Mouse (Mus musculus): ENCODE measurements around the gene Hspb2. TPM values are rescaled to one million over a fixed set of nuclear protein-coding genes. Genes with fewer than 3 reads are reported as not detected.

The Hspb2 gene
- 36.4 TPM for polyA plus RNA-seq (2012; fragmentation: generic; extraction: Trizol)
- long read RNA-seq, experiment 1, transcript Hspb2-202 (2 exons, 552 nt) = minor isoform, 16 of 38 reads
- long read RNA-seq, experiment 1, transcript Hspb2-201 (2 exons, 773 nt) = major isoform, 19 of 38 reads
- long read RNA-seq, experiment 1, partial matches to known transcripts = 3 of 38 reads
- long read RNA-seq, experiment 1, other reads (novel, unspliced or antisense) = 0 of 38 reads
- long read RNA-seq, experiment 2, partial matches to known transcripts = 0 of 1 reads
- long read RNA-seq, experiment 2, other reads (novel, unspliced or antisense) = 0 of 1 reads

- H3K79me2 ChIP-seq (ENCODE audit: control insufficient read depth, insufficient read depth) = no peaks in the 10 kb centered on the region
- peak within 1 kb of the TSS; percentile 31 for H3K4me3 ChIP-seq (ENCODE audit: insufficient read depth, poor library complexity, severe bottlenecking)
- H3K27me3 ChIP-seq (ENCODE audit: control insufficient read depth, insufficient read depth, insufficient read length) = no peaks in the 10 kb centered on the region
- TF ChIP-seq CTCF (IDR thresholded peaks at IDR 0.05; ENCODE audit: control insufficient read depth, insufficient read depth, insufficient read length) (no peak), CEBPB (IDR thresholded peaks at IDR 0.05; ENCODE audit: low read depth) (no peak), MYOD1 (IDR thresholded peaks at IDR 0.05; ENCODE audit: control insufficient read depth, insufficient read length, low read depth) (no peak), FOSL1 (IDR thresholded peaks at IDR 0.05; ENCODE audit: insufficient read depth, low read length, poor library complexity, severe bottlenecking) (no peak), MAX (IDR thresholded peaks at IDR 0.05) (no peak), MYOG (IDR thresholded peaks at IDR 0.05; ENCODE audit: control insufficient read depth, extremely low read depth, insufficient read length) (no peak), USF1 (IDR thresholded peaks at IDR 0.05; ENCODE audit: low read depth) (no peak)
- H3ac ChIP-seq (ENCODE audit: control insufficient read depth, insufficient read length, low read depth) = peak within 1 kb of the TSS; percentile 72
- no peaks in the 10 kb centered on the region for H3K79me3 ChIP-seq (ENCODE audit: low read depth)
- no peaks in the 10 kb centered on the region for H3K36me3 ChIP-seq (ENCODE audit: control insufficient read depth, insufficient read depth)
Measured at GRCm38 (mm10) chr9:50752054-50752602, at the start of gene Hspb2. TSS of gene Hspb2 (minus strand) at chr9:50752354.

GRCm38 (mm10) chr9:50800985-50801384 is 48.8 kb upstream of the Hspb2 start:
- Histone ChIP-seq H3ac (ENCODE audit: control insufficient read depth, insufficient read length, low read depth) (no peak overlapping the region), H3K4me3 (ENCODE audit: insufficient read depth, poor library complexity, severe bottlenecking) (no peak overlapping the region), H3K36me3 (ENCODE audit: control insufficient read depth, insufficient read depth) (peaks cover 7% of the 10 kb centered on the region), H3K79me2 (ENCODE audit: control insufficient read depth, insufficient read depth) (no peaks in the 10 kb centered on the region), H3K27me3 (ENCODE audit: control insufficient read depth, insufficient read depth, insufficient read length) (no peaks in the 10 kb centered on the region), H3K79me3 (ENCODE audit: low read depth) (no peaks in the 10 kb centered on the region)
- no peak for TF ChIP-seq MYOD1 (IDR thresholded peaks at IDR 0.05; ENCODE audit: control insufficient read depth, insufficient read length, low read depth)
- TF ChIP-seq MAX (IDR thresholded peaks at IDR 0.05) = no peak
- no peak for TF ChIP-seq CEBPB (IDR thresholded peaks at IDR 0.05; ENCODE audit: low read depth)
- no peak for TF ChIP-seq MYOG (IDR thresholded peaks at IDR 0.05; ENCODE audit: control insufficient read depth, extremely low read depth, insufficient read length)
- no peak for TF ChIP-seq FOSL1 (IDR thresholded peaks at IDR 0.05; ENCODE audit: insufficient read depth, low read length, poor library complexity, severe bottlenecking)
- no peak for TF ChIP-seq USF1 (IDR thresholded peaks at IDR 0.05; ENCODE audit: low read depth)
- TF ChIP-seq CTCF (IDR thresholded peaks at IDR 0.05; ENCODE audit: control insufficient read depth, insufficient read depth, insufficient read length) = no peak

- H3K27me3 ChIP-seq (ENCODE audit: control insufficient read depth, insufficient read depth, insufficient read length) = no peaks in the 10 kb centered on the region
- no peaks in the 10 kb centered on the region for H3K79me2 ChIP-seq (ENCODE audit: control insufficient read depth, insufficient read depth)
- no peak overlapping the region for H3ac ChIP-seq (ENCODE audit: control insufficient read depth, insufficient read length, low read depth)
- H3K4me3 ChIP-seq (ENCODE audit: insufficient read depth, poor library complexity, severe bottlenecking) = no peak overlapping the region
- no peaks in the 10 kb centered on the region for H3K36me3 ChIP-seq (ENCODE audit: control insufficient read depth, insufficient read depth)
- no peaks in the 10 kb centered on the region for H3K79me3 ChIP-seq (ENCODE audit: low read depth)
- TF ChIP-seq USF1 (IDR thresholded peaks at IDR 0.05; ENCODE audit: low read depth) = no peak
Measured at GRCm38 (mm10) chr9:50798368-50798767, 46.2 kb upstream of the Hspb2 start.

GRCm38 (mm10) chr9:50797641-50798040 is 45.5 kb upstream of the Hspb2 start:
- Histone ChIP-seq H3K79me3 (ENCODE audit: low read depth) (no peaks in the 10 kb centered on the region), H3K4me3 (ENCODE audit: insufficient read depth, poor library complexity, severe bottlenecking) (no peak overlapping the region), H3K79me2 (ENCODE audit: control insufficient read depth, insufficient read depth) (no peaks in the 10 kb centered on the region), H3K36me3 (ENCODE audit: control insufficient read depth, insufficient read depth) (no peaks in the 10 kb centered on the region), H3K27me3 (ENCODE audit: control insufficient read depth, insufficient read depth, insufficient read length) (no peaks in the 10 kb centered on the region), H3ac (ENCODE audit: control insufficient read depth, insufficient read length, low read depth) (no peak overlapping the region)
- TF ChIP-seq MYOD1 (IDR thresholded peaks at IDR 0.05; ENCODE audit: control insufficient read depth, insufficient read length, low read depth) = no peak
- no peak for TF ChIP-seq CEBPB (IDR thresholded peaks at IDR 0.05; ENCODE audit: low read depth)
- no peak for TF ChIP-seq CTCF (IDR thresholded peaks at IDR 0.05; ENCODE audit: control insufficient read depth, insufficient read depth, insufficient read length)
- no peak for TF ChIP-seq USF1 (IDR thresholded peaks at IDR 0.05; ENCODE audit: low read depth)
- no peak for TF ChIP-seq FOSL1 (IDR thresholded peaks at IDR 0.05; ENCODE audit: insufficient read depth, low read length, poor library complexity, severe bottlenecking)

- Histone ChIP-seq H3K36me3 (ENCODE audit: control insufficient read depth, insufficient read depth) (no peaks in the 10 kb centered on the region), H3K79me2 (ENCODE audit: control insufficient read depth, insufficient read depth) (no peaks in the 10 kb centered on the region), H3ac (ENCODE audit: control insufficient read depth, insufficient read length, low read depth) (no peak overlapping the region), H3K27me3 (ENCODE audit: control insufficient read depth, insufficient read depth, insufficient read length) (no peaks in the 10 kb centered on the region), H3K79me3 (ENCODE audit: low read depth) (no peaks in the 10 kb centered on the region), H3K4me3 (ENCODE audit: insufficient read depth, poor library complexity, severe bottlenecking) (no peak overlapping the region)
- TF ChIP-seq FOSL1 (IDR thresholded peaks at IDR 0.05; ENCODE audit: insufficient read depth, low read length, poor library complexity, severe bottlenecking) (no peak), MYOG (IDR thresholded peaks at IDR 0.05; ENCODE audit: control insufficient read depth, extremely low read depth, insufficient read length) (no peak), MAX (IDR thresholded peaks at IDR 0.05) (no peak), CEBPB (IDR thresholded peaks at IDR 0.05; ENCODE audit: low read depth) (no peak), MYOD1 (IDR thresholded peaks at IDR 0.05; ENCODE audit: control insufficient read depth, insufficient read length, low read depth) (no peak), CTCF (IDR thresholded peaks at IDR 0.05; ENCODE audit: control insufficient read depth, insufficient read depth, insufficient read length) (no peak), USF1 (IDR thresholded peaks at IDR 0.05; ENCODE audit: low read depth) (no peak)
Measured at GRCm38 (mm10) chr9:50796776-50797175, 44.6 kb upstream of the Hspb2 start.

- no peaks in the 10 kb centered on the region for H3K27me3 ChIP-seq (ENCODE audit: control insufficient read depth, insufficient read depth, insufficient read length)
- no peaks in the 10 kb centered on the region for H3K79me2 ChIP-seq (ENCODE audit: control insufficient read depth, insufficient read depth)
- no peaks in the 10 kb centered on the region for H3K79me3 ChIP-seq (ENCODE audit: low read depth)
- no peaks in the 10 kb centered on the region for H3K36me3 ChIP-seq (ENCODE audit: control insufficient read depth, insufficient read depth)
- H3ac ChIP-seq (ENCODE audit: control insufficient read depth, insufficient read length, low read depth) = no peak overlapping the region
- TF ChIP-seq FOSL1 (IDR thresholded peaks at IDR 0.05; ENCODE audit: insufficient read depth, low read length, poor library complexity, severe bottlenecking) = no peak
- TF ChIP-seq CTCF (IDR thresholded peaks at IDR 0.05; ENCODE audit: control insufficient read depth, insufficient read depth, insufficient read length) = no peak
- TF ChIP-seq MAX (IDR thresholded peaks at IDR 0.05) = no peak
- no peak for TF ChIP-seq USF1 (IDR thresholded peaks at IDR 0.05; ENCODE audit: low read depth)
- no peak for TF ChIP-seq MYOD1 (IDR thresholded peaks at IDR 0.05; ENCODE audit: control insufficient read depth, insufficient read length, low read depth)
- TF ChIP-seq CEBPB (IDR thresholded peaks at IDR 0.05; ENCODE audit: low read depth) = no peak
- TF ChIP-seq MYOG (IDR thresholded peaks at IDR 0.05; ENCODE audit: control insufficient read depth, extremely low read depth, insufficient read length) = no peak
- H3K4me3 ChIP-seq (ENCODE audit: insufficient read depth, poor library complexity, severe bottlenecking) = no peak overlapping the region
Measured at GRCm38 (mm10) chr9:50795266-50795665, 43.1 kb upstream of the Hspb2 start.
